Mouse (Mus musculus): Measurements from ENCODE around the gene C530008M17Rik.

C530008M17Rik gene

DNA sequence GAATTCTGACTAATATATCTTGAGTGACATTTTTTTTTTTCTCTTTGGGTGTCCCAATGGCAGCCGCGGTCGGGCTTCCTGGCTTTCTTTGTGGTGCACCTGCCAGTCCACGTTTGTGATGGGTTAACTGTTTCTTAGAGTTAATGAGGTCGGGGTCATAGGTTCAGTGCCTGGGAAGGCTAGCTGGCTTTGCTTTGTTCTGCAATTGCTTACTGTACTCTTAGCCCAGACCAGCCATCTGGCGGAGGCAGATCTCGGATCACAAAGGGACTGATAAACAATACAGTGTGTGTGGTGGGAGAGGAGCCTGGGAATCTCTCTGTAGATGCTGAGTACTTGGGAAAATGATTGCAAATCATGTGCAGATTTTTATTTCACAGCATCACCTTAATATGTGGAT lies 9.1 kb downstream of the C530008M17Rik start:
- no peak for DNase-seq (ENCODE audit: low spot score)

DNA sequence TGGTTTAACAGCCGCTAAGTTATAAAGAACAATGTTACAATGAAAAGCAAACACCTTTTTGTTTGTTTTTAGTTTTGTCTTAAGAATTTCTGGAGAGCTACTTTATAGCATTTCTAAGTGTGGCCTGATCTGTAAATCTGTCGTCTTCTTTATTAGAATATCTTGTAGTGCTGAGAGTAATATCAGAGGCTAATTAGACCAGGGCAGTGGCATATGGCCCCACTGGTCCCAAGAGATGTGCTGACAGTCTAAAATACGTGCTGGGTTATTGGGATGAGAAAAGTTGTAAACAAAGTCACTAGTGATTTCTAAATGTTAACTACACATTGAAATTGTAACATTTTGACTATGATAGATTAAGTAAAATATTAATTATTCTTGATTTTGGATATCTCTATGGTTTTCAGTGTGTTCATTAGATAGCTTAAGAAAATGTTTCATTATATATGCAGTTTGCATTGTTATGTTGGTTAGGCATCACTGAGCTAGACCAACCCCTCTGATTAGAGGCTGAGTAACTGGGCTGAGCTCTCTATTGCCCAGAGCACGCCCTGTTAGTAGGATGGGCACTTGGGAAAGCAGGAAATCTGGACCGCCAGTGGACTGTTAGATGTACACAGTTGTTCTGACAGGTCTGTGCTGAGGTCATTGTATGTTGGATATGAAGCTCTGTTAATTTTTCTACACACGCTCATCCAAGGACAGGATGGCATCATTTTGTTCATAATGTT lies 9.9 kb downstream of the C530008M17Rik start:
- DNase-seq (ENCODE audit: low spot score), result no peak

DNA sequence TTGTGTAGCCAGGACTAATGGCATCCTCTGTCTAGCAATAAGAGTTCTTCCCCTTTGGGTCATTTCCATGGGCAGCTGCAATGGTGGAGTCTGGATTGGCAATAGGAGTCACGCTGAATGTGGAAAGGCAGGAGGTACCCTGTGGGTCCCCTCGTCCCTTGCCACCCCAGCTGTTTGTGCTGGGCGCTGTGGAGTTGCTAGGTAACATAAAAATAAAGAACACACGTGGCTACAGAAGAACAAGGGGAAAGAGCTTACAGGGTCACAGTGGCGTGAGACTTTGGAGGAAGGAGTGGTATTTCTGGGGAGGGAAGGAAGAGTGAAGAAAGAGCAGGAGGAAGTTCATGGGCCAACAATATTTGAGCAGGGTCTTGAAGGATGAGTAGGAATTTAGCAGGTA lies 11.8 kb downstream of the C530008M17Rik start:
- DNase-seq (ENCODE audit: low spot score), result no peak

DNA sequence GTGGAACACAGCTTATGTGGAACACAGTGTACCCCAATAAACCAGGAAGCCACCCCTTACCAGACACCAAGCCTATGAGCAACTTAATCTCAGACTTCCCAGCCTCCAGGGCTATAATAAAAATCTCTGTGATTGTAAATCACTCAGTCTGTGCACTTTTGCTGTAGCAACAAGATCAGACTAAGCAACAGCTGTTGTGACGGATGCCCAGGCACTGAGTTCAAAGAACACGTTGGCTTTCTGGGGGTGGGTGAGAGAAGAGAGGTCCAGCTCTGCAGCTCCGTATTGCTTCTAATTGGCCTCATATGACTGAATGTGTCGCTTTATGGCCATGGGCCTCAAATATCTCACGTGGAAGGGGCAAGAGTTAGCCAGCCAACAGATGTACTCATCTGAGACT lies 12.2 kb downstream of the C530008M17Rik start:
- no peak for DNase-seq (ENCODE audit: low spot score)

DNA sequence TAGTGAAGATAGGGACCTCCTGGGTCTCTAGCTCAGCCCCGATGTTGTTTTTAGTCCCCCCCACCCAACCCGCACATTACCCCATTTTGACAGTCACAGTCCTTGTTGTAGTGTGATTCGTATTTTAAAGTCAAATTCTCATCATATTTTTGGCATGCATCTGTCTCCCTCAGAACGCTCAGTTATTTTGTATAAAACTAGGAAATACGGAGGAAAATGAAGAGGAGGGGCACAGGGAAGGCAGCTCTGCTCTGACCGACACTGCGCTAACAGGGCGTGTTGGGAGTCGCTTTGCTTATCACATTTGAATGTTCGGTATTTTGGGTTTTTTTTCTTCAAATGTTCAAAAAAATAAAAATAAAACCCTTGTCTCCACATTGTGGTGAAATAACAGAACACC lies 13.9 kb downstream of the C530008M17Rik start:
- no peak for DNase-seq (ENCODE audit: low spot score)

DNA sequence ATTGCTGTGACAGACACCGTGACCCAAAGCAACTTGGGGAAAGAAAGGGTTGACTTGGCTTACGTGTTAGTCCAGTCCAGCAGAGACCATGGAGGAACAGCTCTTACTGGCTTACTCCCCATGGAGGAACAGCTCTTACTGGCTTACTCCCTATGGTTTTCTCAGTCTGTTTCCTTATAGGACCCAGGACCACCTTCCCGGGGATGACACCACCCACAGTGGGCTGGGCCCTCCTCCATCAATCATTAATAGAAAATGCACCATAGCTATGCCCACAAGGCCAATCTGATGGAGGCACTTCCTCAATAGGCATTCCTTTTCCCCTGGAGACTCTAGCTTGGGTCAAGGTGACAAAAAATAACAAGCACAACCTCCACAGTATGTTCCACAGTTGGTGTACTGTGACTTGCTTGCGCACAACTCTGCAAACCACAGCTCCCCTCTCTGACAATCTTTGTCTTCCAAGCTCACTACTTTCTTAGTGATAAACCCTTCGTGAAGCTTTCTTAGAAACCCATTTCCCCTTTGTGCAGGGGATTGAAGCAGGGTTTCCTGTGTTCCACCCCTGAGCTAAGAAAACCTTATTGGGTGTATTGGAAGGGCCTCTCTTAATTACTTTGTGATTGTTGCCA lies 17.8 kb downstream of the C530008M17Rik start:
- DNase-seq (ENCODE audit: low spot score), result no peak

DNA sequence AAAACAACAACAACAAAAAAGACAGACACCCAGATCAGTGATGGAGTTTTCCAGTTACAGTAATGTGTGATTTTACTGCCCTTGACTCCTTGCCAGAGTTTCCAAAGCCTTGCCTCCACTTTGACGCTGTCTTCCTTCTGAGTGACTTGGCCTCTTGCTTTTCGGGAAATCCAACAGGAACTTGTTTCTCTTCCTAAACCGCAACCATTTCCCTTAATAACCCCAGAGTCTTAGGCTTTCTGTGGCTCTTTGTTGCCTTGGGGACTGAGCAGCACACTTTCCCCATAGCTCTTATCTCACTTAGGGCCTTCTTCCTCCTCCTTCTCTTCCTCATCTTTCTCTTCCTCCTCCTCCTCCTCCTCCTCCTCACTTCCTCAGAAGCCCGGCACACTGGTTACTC lies 19.1 kb downstream of the C530008M17Rik start:
- no peak for DNase-seq (ENCODE audit: low spot score)

DNA sequence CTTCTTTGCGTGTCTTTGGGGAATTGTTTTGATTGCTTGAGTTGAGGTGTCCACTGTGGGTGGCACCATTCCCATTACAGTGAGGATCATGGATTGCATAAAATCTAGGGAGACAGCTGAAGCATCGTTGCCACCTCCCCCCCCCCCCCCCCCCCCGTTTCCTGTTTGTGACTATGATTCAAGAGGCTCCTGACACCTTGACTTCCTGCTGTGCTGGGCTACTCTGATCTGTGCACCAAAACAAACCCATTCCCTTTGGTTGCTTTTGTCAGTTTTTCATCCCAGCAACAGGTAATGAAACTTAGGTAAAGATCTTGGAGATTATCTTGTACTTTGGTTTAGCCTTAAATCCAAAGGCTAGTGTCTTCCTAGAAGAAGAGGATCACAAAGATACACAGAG lies 24.6 kb downstream of the C530008M17Rik start:
- DNase-seq (ENCODE audit: low spot score), result no peak

DNA sequence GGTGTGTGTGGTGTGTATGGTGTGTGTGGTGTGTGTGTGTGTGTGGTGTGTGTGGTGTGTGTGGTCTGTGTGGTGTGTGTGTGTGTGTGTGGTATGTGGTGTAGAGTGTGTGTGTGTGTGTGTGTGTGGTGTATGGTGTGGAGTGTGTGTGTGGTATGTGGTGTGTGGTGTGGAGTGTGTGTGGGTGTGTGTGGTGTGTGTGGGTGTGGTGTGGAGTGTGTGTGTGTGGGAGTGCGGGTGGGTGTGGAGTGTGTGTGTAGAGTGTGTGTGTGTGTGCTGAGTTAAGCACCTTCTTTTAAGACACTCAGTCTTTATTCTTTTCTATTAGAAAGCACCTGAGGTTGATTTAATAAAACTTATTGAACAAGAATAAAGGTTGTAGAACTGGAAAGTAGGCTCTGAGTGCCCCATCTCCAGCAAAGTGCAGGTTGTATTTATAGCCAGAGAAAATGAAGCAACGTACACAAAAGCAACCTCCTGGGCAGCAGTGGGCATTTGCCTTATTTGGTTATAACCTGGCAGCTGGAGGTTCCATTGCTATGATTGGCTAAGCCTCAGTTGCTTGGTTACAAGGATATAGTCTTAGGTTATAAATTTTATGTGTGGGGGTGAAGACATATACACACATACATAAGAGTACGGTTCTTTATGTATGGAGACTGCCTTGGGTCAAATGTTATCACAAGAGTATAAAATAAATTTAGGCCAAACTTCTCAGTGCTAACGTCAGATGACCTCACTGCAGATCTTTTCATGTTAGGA lies 25.8 kb downstream of the C530008M17Rik start:
- DNase-seq (ENCODE audit: low spot score), result no peak

DNA sequence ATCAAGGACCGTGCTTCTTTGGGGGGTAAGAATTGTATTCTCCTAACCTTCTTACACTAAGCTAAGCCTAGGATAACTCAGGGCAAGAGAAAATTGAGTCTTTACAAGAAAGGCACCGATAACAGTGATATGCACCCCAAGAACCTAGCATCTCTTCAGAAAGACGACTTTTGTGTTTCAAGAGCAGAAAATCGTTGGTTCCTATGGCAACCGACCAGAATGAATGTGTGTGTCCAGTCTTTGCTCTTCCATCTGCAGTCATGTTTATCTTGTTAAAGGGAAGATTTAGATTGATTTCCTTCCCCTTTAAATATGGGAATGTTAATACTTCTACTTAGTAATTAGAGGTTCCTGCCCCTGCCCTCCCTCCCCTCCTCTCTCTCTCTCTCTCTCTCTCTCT lies 27.1 kb downstream of the C530008M17Rik start:
- DNase-seq (ENCODE audit: low spot score), result no peak

DNA sequence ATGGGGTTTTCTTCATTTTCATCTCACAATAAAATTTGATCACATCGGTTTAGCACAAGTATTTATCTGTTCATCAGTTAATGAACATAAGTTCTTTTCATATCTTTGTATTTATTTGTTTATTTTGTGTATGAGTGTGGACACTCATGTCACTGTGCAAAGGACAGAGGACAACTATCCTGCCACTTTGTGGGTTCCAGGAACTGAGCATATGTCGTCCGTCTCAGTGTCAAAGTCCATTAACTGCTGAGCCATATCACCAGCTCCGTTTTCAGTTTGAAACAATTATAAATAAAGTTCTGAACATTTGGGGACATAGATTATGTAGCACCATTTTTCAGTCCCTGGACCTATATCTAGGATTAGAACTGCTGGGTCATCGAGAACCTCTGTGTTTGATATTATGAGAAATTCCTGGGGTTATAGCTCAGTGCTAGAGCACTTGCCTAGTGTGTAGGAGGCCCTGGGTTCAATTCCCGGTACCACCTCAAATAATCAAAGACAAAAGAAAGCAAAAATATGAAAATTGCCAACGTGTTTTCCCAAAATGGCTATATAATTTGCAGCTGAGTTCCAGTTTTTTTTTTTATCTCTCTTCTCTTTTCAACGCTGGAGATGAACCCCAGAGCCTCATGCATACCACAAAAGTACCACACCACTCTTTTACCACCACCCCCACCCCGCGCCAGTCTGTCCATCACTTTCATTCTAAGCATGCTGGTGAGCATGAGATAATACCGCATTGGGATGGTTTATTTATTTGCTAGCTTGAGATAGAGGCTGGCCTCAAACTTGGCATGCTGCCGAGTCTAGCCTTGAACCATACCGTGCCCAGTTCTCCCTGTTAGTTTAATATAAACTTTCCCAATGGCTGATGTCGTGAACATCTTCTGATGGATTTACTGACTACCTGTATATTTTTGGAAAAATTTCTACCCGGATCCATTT lies 28.6 kb downstream of the C530008M17Rik start:
- no peak for DNase-seq (ENCODE audit: low spot score)

DNA sequence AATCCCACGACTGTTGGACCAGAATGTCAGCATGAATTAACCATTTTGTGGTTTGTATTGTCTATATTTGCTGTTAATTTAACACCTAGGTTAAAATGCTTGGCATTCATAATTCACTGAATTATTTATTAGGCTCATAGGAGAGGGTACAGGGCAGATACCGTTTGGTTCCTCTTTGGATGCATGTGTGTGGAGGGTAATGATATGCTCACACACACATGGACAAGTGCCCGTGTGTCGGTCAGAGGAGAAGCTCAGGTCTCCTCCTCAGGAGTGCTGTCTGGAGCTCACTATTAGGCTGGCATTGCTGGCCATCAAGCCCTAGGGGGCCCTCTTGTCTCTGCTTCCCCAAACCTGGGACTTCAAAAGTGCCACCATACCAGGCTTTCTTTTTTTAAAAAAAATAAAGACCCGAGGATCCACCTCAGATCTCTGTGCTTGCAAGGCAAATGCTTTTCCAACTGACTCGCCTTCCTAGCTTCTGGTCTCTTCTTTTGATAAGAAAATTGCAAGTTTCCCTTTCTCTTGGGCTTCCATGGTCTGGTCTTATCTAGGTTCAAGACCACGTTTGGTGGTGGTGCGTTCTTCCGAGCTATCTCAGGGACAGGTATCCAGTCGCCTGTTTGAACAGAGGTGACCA lies 31.8 kb downstream of the C530008M17Rik start:
- DNase-seq (ENCODE audit: low spot score), result no peak

DNA sequence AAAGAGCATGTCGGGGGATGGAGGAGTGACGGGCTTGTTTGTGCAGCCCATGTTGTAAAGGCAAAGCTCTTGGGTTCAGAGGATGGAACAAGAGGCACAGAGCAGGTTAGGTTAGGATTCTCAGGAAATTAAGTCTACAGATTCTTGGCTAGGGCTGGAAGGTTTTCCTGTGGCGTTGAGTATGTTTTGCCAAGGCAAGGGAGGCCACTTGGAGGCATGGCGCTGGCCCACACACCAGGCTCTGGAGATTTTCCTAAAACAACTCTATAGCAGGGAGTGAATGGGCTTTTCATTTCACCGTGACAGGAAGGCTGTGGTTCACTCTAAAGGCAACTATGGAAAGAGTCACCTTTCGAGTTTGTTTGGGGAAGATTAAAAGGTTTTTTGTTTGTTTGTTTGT lies 32.3 kb downstream of the C530008M17Rik start:
- no peak for DNase-seq (ENCODE audit: low spot score)

DNA sequence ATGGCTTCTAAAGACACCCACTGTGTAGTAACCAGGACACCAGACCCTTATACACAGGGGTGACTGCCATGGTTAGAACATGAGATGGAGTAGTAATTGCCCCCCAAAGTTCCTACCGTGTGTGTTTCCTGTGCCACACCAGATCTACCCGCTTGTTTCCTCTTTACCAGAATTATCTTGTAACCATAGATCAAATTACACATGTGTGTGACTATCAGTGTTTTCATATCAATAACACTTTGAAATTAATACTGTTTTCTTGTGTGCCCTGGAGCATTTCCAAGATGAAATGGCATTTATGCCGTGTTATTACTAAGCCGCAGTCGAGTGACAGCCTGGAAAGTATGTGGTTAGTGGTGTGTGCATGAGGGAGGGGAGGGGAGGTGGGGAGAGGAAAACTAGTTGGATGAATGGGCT lies 33.9 kb downstream of the C530008M17Rik start:
- no peak for DNase-seq (ENCODE audit: low spot score)

DNA sequence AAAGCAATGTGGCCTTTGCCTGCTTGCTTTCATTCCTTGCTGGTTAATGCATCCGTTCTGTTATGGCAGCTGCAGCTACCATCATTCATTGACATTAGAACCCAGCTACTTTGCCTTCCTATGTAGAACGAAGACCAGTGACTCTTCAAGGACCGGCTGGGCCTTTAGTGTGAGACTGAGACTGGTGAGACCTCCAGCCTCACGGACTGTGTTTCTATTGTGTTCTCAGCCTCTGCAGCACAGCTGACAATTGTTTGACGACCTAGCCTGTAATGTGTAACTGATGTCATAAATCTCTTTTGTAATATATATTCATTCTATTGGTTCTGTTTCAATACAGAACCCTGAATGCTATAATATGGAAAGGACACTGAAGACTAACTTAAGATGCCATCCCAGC lies 34.9 kb downstream of the C530008M17Rik start:
- DNase-seq (ENCODE audit: low spot score), result no peak

DNA sequence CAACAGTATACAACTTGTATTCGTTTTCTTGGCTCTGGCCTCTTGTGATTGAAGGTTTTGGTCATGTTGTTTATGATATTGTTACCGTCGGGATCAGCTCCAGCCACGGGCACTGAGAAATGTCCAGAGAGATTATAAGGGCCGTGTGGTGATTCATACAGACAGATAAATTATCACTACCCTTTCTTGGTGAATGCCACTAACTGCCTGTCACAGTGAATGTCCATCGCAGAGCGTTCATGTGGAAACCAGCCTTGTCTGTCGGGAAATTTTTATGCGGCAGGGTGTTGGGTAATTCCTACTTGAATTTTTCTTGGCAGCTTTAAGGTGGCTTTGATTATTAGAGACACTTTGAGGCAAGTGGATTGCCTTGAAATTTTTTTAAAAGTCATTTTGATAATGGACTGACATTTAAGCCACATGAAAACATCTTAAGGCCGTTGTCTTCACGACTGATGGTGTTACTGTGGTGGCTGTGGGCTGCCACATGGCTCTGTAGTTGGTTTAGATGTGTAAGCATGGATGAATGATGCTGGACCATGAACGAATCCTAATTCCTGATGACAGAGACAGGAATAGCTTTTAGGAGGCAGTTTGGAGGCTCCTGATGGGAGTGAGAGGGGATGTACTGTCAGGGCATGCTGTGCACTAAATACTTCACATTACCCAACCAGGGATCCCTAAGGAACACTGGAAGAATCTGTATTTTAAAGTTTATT lies 35.6 kb downstream of the C530008M17Rik start:
- DNase-seq (ENCODE audit: low spot score), result no peak

DNA sequence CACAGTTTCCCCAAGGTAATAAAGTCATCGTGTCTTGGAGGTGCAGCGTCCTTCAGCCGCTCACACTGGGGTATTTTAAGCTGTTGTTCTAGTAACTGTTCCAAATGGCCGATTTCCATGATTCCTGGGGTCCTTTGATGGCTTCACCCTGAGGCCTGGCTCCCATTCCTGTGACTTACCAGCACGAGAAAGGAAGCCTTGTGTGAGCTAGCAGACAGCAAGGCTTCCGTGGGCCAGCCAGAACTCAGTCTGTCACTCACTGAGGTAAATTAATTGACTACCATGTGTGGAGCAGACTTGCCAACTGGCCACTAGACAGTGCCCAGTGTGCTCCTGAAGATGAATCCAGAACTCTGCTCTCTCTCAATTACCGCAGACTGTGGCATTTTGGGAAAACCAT lies 41.2 kb downstream of the C530008M17Rik start:
- no peak for DNase-seq (ENCODE audit: low spot score)

DNA sequence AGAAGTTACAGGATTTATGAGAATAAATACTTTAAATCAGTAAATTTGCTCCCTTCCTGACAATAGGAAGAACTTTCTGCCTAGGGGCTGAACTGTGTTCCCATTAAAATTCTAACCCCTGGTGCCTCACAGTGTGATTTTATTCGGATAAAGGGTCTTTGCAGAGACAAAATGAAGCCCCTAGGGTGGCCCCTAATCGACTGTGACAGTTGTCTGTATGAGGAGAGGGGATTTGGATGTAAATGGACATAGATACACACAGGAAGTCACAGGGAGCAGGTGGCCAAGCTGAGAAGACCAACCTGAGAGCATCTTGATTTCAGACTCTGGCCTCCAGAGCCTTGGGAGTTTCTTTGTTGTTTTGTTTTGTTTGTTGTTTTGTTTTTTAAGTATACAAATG lies 41.9 kb downstream of the C530008M17Rik start:
- no peak for DNase-seq (ENCODE audit: low spot score)

DNA sequence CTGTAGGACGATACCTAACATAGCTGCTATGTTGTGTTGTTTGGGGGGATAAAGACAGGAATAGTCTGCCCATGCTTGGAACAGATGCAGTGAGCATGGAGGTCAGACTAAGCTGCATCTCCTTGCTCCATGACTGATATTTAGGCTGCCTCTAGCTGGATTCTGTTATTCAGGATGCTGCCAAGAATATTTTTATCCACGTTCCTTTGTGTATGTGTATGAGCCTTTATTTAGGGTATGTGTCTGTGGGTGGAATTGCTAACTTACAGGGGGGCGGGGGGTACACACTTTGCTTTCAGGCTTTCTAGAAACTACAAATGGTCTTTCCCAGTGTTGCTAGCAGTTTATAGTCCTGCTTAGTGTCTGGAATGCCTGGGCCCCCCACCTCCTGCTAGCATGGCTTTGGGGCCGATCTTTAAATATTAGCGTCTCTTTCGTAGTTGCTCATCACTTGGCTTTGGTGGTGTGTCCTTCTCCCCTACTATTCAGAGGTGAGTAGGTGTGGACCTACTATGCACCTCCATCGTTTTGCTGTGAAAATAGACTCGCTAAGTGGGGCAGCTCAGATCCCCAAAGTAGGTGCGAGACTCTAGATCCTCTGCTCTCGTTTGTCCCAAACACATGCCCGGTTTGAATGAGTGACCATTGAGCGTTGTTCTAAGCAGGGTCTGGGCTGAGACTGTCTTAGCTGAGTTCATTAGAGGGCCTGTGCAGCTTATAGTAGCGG lies 45.0 kb downstream of the C530008M17Rik start:
- no peak for DNase-seq (ENCODE audit: low spot score)

DNA sequence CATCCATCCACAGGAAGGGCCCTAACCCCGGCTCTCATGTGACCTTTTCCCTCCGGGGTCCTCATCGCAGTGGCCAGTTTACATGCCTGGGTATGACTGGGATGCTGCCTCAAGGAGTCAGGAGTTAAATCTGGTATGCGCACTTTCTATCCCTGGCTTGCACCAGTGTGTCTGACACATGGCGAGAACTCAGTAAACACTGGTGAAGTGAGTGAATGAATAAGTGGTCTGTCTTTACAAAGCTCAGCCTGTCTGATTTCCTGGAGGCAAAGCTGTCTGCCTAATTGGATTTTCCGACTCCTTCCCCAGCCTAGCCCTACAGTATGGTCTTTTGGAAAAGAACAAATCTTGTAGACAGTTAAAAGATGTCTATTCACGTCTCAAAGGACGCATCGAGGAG lies 45.8 kb downstream of the C530008M17Rik start:
- no peak for DNase-seq (ENCODE audit: low spot score)
